Mouse (Mus musculus): ENCODE results near the gene Epb41.

- no peak for TF ChIP-seq POLR2A (IDR thresholded peaks at IDR 0.05; ENCODE audit: extremely low read depth, insufficient read depth, low read length)
- no peak for TF ChIP-seq CTCF (IDR thresholded peaks at IDR 0.05; ENCODE audit: low read depth, low read length)
Measured at GRCm38 (mm10) chr4:132038809-132039208, 36.3 kb downstream of the Epb41 start.

All from liver, adult 2 months (tissue).